Mouse (Mus musculus) urinary bladder, postnatal 4 days (tissue): Measurements from ENCODE around the gene Gnptg.

ENCODE experiments used
- DNase-seq, 2 experiments: peaks; one replicate each; pipeline ENCODE4 v3.0.0; 2021 to 2022; ENCODE audit warnings: low spot score in 2 of 2

The Gnptg gene

DNA sequence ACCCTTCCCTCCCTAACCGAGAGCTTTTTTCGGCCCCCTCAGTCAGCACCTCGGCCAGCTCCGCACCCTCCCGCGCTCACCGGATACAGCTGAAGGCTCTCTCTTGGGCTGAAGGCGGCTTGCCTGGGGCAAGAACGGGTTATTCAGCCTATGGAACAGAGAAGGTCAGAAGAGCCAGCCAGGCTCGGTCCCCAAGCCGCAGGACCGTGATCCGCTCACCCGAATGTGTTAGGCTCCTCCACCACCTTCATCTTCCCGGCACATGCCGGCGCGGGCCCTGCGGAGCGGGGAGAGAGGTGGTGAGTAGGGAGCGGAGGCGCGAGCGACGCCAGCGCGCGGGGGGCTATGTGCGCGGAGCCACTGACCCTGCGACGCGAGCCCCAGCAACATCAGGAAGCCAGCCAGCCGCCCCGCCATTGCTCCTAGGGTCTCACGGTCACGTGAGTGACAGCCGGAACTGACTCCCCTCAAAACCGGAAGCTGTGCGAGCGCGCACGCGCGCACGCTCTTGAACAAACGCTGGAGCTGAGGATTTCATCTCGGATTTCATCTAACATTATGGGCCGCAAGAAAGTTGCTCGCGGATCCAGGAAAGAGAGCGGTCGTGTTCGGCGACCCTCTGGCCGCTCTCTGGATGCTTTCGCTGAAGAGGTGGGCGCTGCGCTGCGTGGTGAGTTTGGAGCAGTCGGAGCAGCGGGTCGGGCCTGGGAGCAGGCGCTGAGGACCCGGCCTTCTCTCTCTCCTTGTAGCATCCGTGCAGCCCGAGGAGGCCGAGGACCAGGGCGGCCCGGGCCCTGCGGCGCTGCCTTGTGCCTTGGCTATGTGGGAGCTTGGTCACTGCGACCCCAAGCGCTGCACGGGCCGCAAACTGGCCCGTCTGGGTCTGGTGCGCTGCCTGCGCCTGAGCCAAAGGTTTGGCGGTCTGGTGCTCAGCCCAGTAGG is at the start of gene Gnptg, which contains the start of gene Tsr3:
Gnptg (minus strand) TSS at position 430 of the 942 bp plus-strand sequence.
Tsr3 (plus strand) TSS at position 476 of the 942 bp plus-strand sequence.
- peak; percentile 78 to 88 for DNase-seq

DNA sequence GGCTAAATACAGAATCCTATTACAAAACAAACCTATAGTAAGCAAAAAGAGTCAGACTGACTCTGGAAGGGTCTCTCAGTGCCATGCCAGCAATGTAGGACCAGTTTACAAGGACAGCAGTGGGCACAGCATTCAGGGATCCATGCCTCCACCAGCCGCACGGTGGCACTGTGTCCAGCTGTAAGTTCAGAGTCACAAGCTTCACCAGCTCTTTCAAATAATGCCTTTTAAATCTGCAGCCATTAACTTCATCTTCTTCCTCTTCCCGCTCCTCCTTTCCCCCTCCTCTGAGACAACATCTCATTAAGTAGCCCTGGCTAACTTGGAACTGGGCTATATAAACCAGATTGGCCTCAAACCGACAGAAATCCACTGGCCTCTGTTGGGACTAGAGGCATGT is 48.9 kb upstream of the Gnptg start:
- DNase-seq, result no peak

GRCm38 (mm10) chr17:25285033-25285432 is 45.1 kb upstream of the Gnptg start:
- DNase-seq, result peak in 1 of 2 experiments; percentile 37

DNA sequence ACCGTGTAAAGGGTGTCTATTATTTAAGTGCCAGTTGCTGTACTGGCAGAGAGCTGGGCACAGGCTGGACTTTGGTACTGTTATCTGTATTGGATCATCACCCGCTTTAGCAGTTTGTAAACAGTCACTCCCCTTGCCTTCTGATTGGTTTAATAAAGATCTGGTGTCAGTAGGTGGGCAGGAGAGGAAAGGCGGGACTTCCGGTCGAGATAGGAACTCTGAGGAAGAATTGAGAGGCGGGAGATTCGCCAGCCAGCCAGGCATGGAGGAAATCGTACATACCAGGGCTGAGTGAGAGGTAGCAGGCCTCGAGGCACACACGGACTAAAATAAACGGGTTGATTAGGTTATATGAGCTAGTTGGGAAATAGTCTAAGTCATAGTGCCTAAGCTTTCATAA is 42.2 kb upstream of the Gnptg start:
- DNase-seq, result no peak

- DNase-seq, result no peak
Observed at GRCm38 (mm10) chr17:25275833-25276232, 35.9 kb upstream of the Gnptg start.

DNA sequence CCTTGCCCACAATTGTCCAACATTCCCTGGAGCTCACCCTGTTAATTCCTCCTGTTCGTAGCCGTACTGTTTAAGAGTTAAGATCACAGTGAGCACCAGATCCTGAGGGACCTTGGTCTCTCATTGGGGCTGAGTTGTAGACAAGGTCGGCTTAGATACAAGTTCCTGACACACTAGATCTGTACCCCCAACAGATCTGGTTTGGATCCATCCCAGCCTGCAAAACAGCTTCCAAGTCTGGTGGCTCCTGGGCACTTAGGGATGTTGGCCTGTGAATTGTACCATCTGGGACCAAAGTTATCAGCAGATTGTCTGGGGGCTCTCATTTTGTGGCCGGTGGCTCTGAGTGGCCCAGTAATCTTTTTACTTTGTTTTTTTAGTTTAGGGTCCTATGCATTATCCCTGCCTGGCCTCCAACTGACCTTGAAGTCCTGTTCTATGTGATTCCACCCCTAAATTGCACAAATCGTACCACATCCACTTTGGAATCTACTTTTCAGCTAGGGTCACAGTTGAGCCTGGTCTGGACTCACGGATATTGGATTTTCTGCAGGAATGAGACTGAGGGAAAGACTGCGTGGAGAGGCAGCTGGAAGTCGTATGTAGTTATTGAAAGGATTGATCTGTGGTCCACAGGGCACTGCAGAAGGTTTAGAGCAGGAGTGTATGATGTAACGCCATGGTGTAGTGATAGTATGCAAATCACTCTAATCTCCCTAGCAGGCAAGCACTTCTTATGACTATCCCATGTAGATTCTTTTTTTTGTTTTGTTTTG is 34.8 kb upstream of the Gnptg start, which contains the start of gene Ube2i:
Ube2i (minus strand) TSS at position 52 of the 776 bp plus-strand sequence.
- DNase-seq, result no peak

DNA sequence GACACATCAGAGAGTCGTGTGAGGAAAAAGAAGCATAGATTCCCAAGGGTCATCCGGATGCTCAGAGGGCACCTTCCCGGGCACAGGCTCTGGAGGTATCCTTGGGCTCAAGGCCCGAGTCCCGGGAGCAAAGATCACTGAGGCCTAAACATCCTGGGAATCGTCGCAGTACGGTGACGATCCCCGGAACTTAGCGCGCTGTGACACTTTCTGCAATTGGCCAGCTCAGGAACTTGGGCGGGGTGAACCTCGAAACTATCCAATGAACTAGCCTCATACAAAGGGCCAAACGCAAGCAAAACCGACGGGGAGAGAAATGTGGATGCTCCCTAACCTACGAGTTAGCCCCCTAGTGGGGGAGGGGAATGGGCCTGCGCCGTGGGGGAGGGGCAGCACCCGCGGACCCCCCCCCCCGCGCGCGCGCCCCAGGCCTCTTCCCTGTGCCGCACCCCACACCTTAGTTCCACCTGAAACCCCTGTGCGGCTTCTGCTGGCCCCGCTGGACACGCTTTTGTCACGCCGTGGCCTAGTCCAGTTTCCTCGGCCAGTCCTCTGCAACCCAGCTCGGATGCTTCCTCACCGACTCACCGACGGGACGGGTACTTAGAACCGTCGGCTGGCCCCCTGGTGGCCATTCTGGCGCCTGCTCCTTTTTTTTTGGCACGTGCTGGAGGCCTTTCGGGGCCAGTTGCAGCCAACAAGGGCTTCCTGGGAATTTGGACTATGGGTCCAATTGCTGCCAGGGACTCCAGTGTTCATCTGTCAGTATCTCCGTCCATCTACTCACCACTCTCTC is 34.0 kb upstream of the Gnptg start:
- DNase-seq, result peak; percentile 92 to 97

- DNase-seq, result peak in 1 of 2 experiments; percentile 80
Observed at GRCm38 (mm10) chr17:25272951-25273705, 33.2 kb upstream of the Gnptg start.

DNA sequence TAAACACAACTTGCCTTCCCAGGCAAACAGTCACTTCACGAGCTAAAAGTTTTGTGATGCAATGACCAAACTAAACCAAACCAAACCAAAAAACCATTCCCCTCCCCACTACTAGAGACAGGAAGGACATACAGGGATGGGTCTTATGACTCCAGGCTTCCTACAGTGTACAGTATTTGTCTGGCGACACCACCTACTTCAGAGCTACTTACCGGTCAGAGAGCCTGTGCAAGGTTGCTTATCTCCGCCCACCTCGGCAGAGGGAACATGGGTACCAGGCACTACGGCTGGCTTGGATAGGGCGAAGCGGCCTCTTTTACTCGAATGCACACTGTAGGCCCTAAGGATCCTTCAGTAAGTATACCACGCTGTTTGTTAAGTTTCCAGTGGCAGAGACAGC is 32.4 kb upstream of the Gnptg start:
- no peak for DNase-seq

- DNase-seq, result no peak
Observed at GRCm38 (mm10) chr17:25270795-25271335, 30.9 kb upstream of the Gnptg start.

GRCm38 (mm10) chr17:25264453-25264852 is 24.5 kb upstream of the Gnptg start:
- DNase-seq, result no peak

- DNase-seq, result no peak
Observed at GRCm38 (mm10) chr17:25257804-25258261, 17.9 kb upstream of the Gnptg start.

GRCm38 (mm10) chr17:25256140-25256754 is 16.3 kb upstream of the Gnptg start, which contains the start of gene Baiap3:
Gene Baiap3, minus strand, starts transcription at chr17:25256364.
- no peak for DNase-seq

DNA sequence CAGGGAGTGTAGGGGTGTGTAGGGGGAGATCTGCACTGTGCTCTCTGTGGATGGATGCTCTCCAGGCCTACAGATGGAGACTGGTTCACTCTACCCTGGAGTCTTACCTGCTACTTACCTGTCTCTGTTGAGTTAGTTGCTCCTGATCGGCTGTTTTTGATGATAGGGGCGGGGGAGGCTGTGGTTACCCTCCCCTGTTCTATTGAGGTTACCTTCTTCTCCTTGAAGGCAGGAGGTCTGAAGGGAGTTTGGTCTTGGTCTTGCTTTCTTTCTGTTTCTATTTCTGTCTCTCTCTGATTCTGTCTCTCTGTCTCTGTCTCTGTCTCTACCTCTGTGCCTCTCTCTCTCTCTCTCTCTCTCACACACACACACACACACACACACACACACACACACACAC is 15.2 kb upstream of the Gnptg start:
- DNase-seq, result no peak

DNA sequence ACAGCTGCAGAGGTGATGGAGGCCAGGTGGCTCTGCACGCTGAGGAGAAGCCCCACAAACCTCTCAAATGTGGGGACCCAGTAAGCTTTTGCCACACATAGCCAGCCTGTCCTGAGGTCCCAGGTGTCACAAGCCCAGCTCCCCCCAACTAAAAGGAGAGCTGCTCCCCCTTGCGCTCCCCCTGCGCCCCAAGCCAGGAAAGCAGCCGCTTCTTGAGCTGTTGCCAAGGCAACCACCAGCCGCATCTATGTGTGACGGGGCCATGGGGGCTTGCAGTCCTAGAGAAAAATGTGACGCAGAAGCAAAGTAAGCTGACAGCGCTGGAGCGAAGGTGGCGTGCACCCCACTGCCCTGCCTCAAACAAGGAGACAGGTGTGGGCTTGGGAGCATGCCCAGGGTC is 13.8 kb upstream of the Gnptg start:
- DNase-seq, result no peak

GRCm38 (mm10) chr17:25252643-25253042 is 12.7 kb upstream of the Gnptg start:
- no peak for DNase-seq

DNA sequence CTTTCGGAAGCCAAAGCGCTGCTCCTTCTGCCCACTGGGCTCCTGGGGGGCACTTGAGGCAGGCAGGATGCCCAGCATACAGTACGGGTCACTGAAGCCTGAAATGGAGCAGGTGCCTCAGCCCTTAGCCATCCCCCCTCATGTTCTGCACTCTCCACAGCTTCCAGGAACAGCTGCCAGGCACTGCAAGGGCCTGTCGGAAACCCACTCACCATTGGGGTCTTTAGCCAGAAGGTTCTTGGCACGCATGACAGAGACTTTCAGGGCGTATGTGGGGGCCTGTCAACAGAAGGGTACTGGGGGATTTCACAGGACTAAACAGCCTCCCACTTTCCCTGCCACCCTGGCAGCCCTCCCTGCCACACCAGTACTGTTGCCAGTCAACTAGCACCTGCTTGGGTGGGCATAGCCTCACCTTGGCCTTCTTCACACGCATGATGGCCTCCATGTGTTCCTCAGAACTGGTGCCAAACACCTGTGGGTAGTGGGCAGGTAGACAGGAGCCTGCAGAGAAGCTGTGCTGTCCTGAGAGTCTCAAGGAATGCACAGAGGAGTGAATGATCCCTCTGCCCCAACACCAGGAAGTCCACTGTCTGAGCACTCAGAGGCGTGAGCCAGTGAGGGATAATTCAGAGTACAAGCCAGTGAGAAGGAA is 10.4 kb upstream of the Gnptg start:
- no peak for DNase-seq

GRCm38 (mm10) chr17:25248033-25248750 is 8.3 kb upstream of the Gnptg start:
- DNase-seq, result no peak

DNA sequence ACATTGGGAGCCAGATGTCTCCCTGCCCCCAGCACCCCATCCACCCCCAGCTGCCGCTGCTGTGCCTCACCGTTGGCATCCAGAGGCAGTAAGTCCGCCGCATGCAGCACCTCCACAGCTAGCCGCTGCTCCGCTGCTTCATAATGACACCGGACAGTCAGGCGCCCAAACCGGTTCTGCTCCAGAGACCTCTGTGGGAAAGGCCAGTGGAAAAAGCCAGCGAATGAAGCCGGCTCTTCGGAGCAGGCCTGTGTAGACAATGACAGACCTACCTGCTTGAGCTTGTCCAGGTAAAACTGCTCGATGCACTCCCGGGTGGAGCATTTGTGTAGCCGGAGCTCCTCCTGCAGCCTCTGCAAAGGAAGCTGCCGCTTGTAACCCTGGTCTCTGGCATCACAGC is 4.3 kb upstream of the Gnptg start:
- DNase-seq, result peak in 1 of 2 experiments; percentile 47
